Mouse (Mus musculus): Measurements from ENCODE around the gene Zfp882.
"Not testable (repeated sequence)": the region's sequence is repeated elsewhere in the genome, so short reads cannot be mapped to it uniquely, and the experiment has no call there.

Zfp882 gene

DNA sequence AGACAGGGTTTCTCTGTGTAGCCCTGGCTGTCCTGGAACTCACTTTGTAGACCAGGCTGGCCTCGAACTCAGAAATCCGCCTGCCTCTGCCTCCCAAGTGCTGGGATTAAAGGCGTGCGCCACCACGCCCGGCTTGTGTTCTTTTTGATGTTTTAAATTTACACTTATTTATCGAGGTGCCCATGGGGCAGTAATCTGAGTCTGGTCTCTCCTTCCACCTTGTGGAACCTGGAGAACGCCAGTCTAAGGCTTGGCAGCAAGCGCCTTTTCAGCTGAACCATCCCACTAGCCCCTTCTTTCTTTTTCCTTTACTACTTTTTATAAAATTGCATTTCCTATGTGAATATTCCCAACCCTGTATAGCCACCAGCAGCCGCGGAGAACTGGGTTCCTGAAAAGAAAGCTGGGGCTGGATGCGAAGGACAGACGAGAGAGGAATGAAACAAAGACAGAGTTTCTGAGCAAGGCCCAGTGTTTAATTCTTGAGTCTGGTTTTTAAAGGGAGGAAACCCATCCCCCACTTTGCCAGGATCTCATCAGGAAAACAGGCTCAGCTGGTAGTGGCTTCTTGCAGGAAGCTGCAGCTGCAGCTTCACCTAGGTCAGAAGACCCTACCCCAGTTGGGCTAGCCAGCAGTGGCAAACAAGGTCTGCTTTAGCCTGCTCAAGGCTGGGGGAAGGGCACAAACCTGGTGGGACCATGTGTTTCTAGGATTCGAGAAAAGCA is 43.2 kb downstream of the Zfp882 start:
- in situ Hi-C loops (cut with MboI; ENCODE audit: low sequenced_read_pairs), result no loop called here

DNA sequence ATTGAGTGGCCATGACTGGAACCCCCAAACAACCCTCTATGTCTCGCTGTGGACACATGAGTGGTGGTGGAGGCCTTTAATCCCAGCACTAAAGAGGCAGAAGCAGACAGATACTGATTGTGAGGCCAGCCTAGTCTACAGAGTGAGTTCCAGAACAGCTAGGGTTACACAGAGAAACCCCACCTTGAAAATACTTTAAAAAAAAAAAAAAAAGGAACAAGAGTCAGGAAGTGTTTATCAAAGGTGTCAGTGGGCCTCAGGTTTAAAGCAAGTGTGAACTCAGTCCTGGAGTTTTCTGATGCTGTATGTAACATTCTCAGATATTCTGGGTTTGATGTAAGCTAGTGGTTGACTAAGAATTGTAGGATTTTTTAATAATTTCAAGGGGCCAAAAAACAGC is 44.1 kb downstream of the Zfp882 start:
- in situ Hi-C loops (cut with MboI; ENCODE audit: low sequenced_read_pairs), result no loop called here

DNA sequence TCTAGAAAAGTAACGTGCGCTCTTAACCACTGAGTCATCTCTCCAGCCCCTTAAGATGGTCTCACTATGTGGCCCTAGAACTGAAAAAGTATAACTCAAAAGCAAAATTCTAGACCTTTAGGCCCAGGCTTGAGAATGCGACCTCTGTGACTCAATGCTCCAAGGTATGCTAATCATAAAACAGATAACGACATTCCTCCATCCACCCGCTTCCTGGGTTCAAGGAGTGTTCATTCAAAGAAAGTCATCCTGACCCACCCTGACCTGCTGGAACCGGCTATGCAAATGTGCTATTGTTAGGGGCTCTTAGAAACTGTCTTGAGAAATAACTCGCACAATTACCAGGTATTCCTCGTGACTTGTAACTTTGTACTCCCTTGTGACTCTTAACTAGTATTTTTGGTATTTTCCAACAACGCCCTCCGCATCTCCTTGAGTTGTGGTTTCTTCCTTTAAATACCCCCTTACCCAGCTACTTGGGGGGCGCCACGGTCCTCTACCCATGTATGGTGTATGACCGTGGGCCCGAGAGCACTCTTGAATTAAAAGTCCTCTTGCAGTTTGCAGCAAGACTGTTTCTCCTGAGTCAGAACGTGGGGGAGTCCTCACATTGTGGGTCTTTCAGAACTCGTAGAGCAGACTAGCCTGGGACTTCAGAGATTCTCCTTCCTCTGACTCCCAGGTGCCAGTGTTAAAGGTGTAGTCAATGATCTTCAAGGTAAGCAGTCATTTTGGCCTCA is 44.7 kb downstream of the Zfp882 start:
- in situ Hi-C loops (cut with MboI; ENCODE audit: low sequenced_read_pairs), result not testable (repeated sequence)

DNA sequence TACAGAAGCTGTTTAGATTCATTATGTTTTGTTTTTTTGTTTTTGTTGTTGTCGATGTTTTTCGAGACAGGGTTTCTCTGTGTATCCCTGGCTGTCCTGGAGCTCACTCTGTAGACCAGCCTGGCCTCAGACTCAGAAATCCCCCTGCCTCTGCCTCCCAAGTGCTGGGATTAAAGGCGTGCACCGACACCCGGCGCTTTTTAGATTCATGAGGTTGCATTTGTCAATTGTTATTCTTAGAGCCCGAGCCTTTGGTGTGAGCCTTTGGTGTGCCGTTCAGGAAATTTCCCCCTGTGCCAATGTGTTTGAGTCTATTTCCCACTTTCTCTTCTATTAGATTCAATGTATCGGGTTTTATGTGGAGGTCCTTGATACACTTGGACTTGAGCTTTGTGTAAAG is 46.3 kb downstream of the Zfp882 start:
- in situ Hi-C loops (cut with MboI; ENCODE audit: low sequenced_read_pairs), result no loop called here

DNA sequence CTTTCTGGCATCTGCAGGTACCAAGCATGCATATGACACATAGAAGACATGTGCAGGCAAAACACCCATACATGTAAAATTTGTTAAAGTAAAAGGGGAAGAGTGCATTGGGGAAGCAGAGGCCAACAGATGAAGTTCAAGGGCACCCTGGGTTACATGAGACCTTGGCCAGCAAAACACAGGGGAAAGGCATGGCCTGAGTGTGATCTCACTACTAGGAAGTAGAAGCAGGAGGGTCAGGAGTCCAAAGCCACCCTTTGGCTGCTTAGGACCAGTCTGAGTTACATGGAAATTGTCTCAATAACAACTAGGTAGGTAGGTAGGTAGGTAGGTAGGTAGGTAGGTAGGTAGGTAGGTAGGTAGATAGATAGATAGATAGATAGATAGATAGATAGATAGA is 52.1 kb downstream of the Zfp882 start:
- in situ Hi-C loops (cut with MboI; ENCODE audit: low sequenced_read_pairs), result no loop called here

DNA sequence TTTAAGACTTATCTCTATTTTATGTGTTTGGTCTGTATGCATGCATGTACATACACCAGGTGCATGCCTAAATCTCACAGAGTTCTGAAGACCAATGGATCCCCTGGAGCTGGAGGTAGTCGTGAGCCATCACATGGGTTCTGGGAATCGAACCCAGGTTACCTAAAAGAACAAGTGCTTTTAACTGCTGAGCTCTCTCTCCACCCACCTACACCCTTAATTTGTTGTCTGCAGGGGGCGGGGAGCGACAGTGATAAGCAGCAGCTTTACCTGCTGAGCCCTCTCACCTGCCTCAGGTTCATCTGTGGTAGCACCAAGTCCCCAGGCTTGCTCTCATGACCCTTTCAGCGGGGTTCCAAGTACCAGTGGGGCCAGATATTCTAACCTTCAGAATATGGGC is 53.4 kb downstream of the Zfp882 start:
- in situ Hi-C loops (cut with MboI; ENCODE audit: low sequenced_read_pairs), result no loop called here

DNA sequence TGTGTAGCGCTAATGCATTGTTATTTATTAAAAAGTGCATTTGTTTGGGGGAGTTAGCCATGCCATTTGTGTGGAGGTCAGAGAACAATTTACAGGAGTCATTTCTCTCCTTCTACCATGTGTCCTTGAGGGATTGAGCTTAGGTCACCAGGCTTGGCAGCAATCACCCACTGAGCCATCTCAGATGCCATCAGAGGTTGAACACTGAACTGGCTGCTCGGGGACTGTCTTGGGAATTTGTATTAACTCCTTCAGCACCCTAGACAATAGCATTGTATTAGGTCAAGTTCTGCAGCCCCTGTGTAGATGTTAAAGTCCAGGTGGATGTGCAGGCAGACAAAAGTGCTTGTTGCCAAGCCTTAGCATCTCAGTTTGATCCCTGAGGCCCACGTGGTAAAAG is 55.6 kb downstream of the Zfp882 start:
- in situ Hi-C loops (cut with MboI; ENCODE audit: low sequenced_read_pairs), result no loop called here

DNA sequence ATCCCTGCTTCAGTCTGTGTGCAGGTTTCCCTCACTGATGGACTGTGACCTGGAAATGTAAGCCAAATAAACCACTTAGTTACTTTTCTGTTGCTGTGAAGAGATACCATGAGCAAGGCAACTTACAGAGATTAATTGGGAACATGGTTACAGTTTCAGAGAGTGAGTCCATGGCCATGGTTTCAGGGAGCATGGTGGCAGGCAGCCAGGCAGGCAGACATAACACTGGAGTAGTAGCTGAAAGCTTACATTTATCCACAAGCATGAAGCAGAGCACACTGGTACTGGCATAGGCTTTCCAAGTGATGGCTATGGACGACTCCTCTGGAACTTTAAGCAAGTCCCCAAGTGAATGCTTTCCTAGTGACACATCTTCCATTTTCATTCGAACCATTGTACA is 56.8 kb downstream of the Zfp882 start:
- in situ Hi-C loops (cut with MboI; ENCODE audit: low sequenced_read_pairs), result no loop called here
